ENCODE assay signal across 9 mouse cellular contexts in genomic region chr2:91958701-91959457, GRCm38 (mm10). TPM values are rescaled to one million over a fixed set of nuclear protein-coding genes. Genes with fewer than 3 reads are reported as not detected.
DNase-seq lines count a peak whose midpoint lies in the region.
"Had no signal": no experiment of that assay in that cellular context is flagged by ENCODE, and none has a peak within 500 bp of the region (broad histone marks: within the 10 kb centered on the region; RNA-seq: fewer than 3 reads in every experiment).

No protein-coding gene starts in this region.

- no peak overlapping the region for H3K27ac ChIP-seq in embryonic facial prominence, embryonic 10.5 days (replicated peaks)

- H3K36me3 ChIP-seq in embryonic facial prominence, embryonic 10.5 days (replicated peaks), result peaks cover 29% of the 10 kb centered on the region

- peak overlapping the region; percentile 12; the same call in 1 of the 2 replicates for H3K4me3 ChIP-seq in embryonic facial prominence, embryonic 10.5 days

- peak; percentile 80 for DNase-seq in embryo, embryonic 10 days (ENCODE audit: low spot score)
- DNase-seq in embryo, embryonic 9.5 days (ENCODE audit: extremely low spot score), result no peak
- peak; percentile 60 for DNase-seq in right cerebral cortex, postnatal 14 days
- DNase-seq in right cerebral cortex, postnatal 36 days (ENCODE audit: low spot score in 2 of 2), result no peak
- peak; percentile 74 for DNase-seq in embryonic facial prominence, embryonic 10.5 days (ENCODE audit: low spot score)
- peak; percentile 80 for DNase-seq in induced T-regulatory cell, adult 2 months (ENCODE audit: low read depth)
- DNase-seq in lung, postnatal 14 days, result peak; percentile 68
- peak; percentile 68 for DNase-seq in thymus, postnatal 0 days (ENCODE audit: low spot score)

- H3K4me1 ChIP-seq in embryonic facial prominence, embryonic 10.5 days, result peaks cover 67% of the 10 kb centered on the region

- no peaks in the 10 kb centered on the region for H3K27me3 ChIP-seq in embryonic facial prominence, embryonic 10.5 days (replicated peaks; ENCODE audit: low read depth, poor library complexity, severe bottlenecking)
- H3K27me3 ChIP-seq: Patski had no signal

- H3K9me3 ChIP-seq in embryonic facial prominence, embryonic 10.5 days, result no peaks in the 10 kb centered on the region

- WGBS in embryonic facial prominence, embryonic 10.5 days, result 48% methylated on average over 10 of the region's 10 CpGs

RNA-seq across cellular contexts. Expression of gene Gm9821, which starts 13.4 kb away (rescaled TPM):
- 0.23 and 0.41 TPM in 2 replicates for polyA plus RNA-seq in embryonic facial prominence, embryonic 10.5 days (2016; fragmentation: Nextera tagmentation; extraction: Ambion mirVana)
- 2.5 and 3.4 TPM in 2 replicates for polyA plus RNA-seq in thymus, postnatal 0 days (2015; fragmentation: Nextera tagmentation; extraction: Ambion mirVana)

RNA-seq across cellular contexts. Expression of gene Dgkz, which starts 16.8 kb away (rescaled TPM):
- 42.1 and 45.0 TPM in 2 replicates for polyA plus RNA-seq in embryonic facial prominence, embryonic 10.5 days (2016; fragmentation: Nextera tagmentation; extraction: Ambion mirVana)
- 70.9 and 81.0 TPM in 2 replicates for polyA plus RNA-seq in thymus, postnatal 0 days (2015; fragmentation: Nextera tagmentation; extraction: Ambion mirVana)

RNA-seq across cellular contexts. Expression of gene Mdk, which starts 26.8 kb away (rescaled TPM):
- 2,212 and 2,218 TPM in 2 replicates for polyA plus RNA-seq in embryonic facial prominence, embryonic 10.5 days (2016; fragmentation: Nextera tagmentation; extraction: Ambion mirVana)
- 118 and 153 TPM in 2 replicates for polyA plus RNA-seq in thymus, postnatal 0 days (2015; fragmentation: Nextera tagmentation; extraction: Ambion mirVana)

RNA-seq across cellular contexts. Expression of gene Chrm4, which starts 31.8 kb away (rescaled TPM):
- 0.74 and 1.4 TPM in 2 replicates for polyA plus RNA-seq in embryonic facial prominence, embryonic 10.5 days (2016; fragmentation: Nextera tagmentation; extraction: Ambion mirVana)
- polyA plus RNA-seq in thymus, postnatal 0 days (2015; fragmentation: Nextera tagmentation; extraction: Ambion mirVana), result 0.09 and 0.12 TPM in 2 replicates
- polyA plus RNA-seq: Patski had no signal

Comparison
In these comparisons a context has a peak if more than half of its experiments do, and no peak if none do; other contexts are left out.
1. DNase-seq: peak in embryo, embryonic 10 days (single experiment), right cerebral cortex, postnatal 14 days (single experiment), embryonic facial prominence, embryonic 10.5 days (single experiment), induced T-regulatory cell, adult 2 months (single experiment), lung, postnatal 14 days (single experiment) and thymus, postnatal 0 days (single experiment); none in embryo, embryonic 9.5 days (single experiment) and right cerebral cortex, postnatal 36 days (0 of 2).
2. RNA of gene Mdk, which starts 26.8 kb away (polyA plus RNA-seq): 2,212 to 2,218 TPM in embryonic facial prominence, embryonic 10.5 days; 118 to 153 TPM in thymus, postnatal 0 days; every median in the first group is over 10 times any median in the second.